ENCODE assay signal across 8 mouse cellular contexts in genomic region chr6:11926082-11926595, GRCm38 (mm10). TPM values are rescaled to one million over a fixed set of nuclear protein-coding genes. Genes with fewer than 3 reads are reported as not detected.
DNase-seq lines count a peak whose midpoint lies in the region; ATAC-seq lines count a peak whose summit lies in the region.

No protein-coding gene starts in this region.

- H3K27ac ChIP-seq in embryonic facial prominence, embryonic 12.5 days: peak overlapping the region; percentile 99
- peak overlapping the region; percentile 91 for H3K27ac ChIP-seq in heart, embryonic 15.5 days

- H3K36me3 ChIP-seq in embryonic facial prominence, embryonic 12.5 days: peaks cover 5% of the 10 kb centered on the region; the same call in 1 of the 2 replicates
- H3K36me3 ChIP-seq in heart, embryonic 15.5 days: 0 out of 2 replicates have a peak, but pooled peaks cover 8% of the 10 kb centered on the region

- peak; percentile 68 for ATAC-seq in embryonic facial prominence, embryonic 12.5 days (ENCODE audit: insufficient number of reproducible peaks, insufficient read depth, low FRiP score, low TSS enrichment)
- peak; percentile 65 for ATAC-seq in heart, embryonic 15.5 days (replicated peaks; ENCODE audit: insufficient number of reproducible peaks, insufficient read depth, low FRiP score, low read depth)

- H3K9ac ChIP-seq in embryonic facial prominence, embryonic 12.5 days: peak overlapping the region; percentile 95
- peak overlapping the region; percentile 84 for H3K9ac ChIP-seq in heart, embryonic 15.5 days

- H3K4me2 ChIP-seq in embryonic facial prominence, embryonic 12.5 days (replicated peaks): peak overlapping the region; percentile 59
- H3K4me2 ChIP-seq in heart, embryonic 15.5 days: peak overlapping the region; percentile 72

- under 1% methylated on average over 34 of the region's 40 CpGs for WGBS in embryonic facial prominence, embryonic 12.5 days
- under 1% methylated on average over 40 of the region's 40 CpGs for WGBS in heart, embryonic 15.5 days

- peak overlapping the region; percentile 84 for H3K4me3 ChIP-seq in embryonic facial prominence, embryonic 12.5 days
- peak overlapping the region; percentile 77 for H3K4me3 ChIP-seq in heart, embryonic 15.5 days

- peak; percentile 47 for DNase-seq in CD4-positive, CD25-positive, alpha-beta regulatory T cell, adult 2 months (ENCODE audit: low read depth, low spot score)
- DNase-seq in adipocyte (ENCODE audit: low spot score): peak; percentile 49
- peak; percentile 59 to 67 for DNase-seq in layer of hippocampus, postnatal 10 days (ENCODE audit: low spot score in 2 of 2)
- peak; percentile 16 for DNase-seq in lung, postnatal 36 days
- peak; percentile 39 for DNase-seq in right cerebral cortex, adult 18-20 months
- peak; percentile 69 for DNase-seq in yolk sac, embryonic 10.5 days (ENCODE audit: low spot score)

- no peaks in the 10 kb centered on the region for H3K27me3 ChIP-seq in embryonic facial prominence, embryonic 12.5 days
- no peaks in the 10 kb centered on the region for H3K27me3 ChIP-seq in heart, embryonic 15.5 days

- H3K9me3 ChIP-seq in embryonic facial prominence, embryonic 12.5 days: no peaks in the 10 kb centered on the region
- H3K9me3 ChIP-seq in heart, embryonic 15.5 days (replicated peaks): no peaks in the 10 kb centered on the region

- H3K4me1 ChIP-seq in embryonic facial prominence, embryonic 12.5 days: peaks cover 15% of the 10 kb centered on the region
- H3K4me1 ChIP-seq in heart, embryonic 15.5 days (replicated peaks): peaks cover 21% of the 10 kb centered on the region

RNA-seq across cellular contexts. Expression of gene Phf14, which starts 18.5 kb away (rescaled TPM):
- 107 and 110 TPM in 2 replicates for polyA plus RNA-seq in embryonic facial prominence, embryonic 12.5 days (2016; fragmentation: Nextera tagmentation; extraction: Ambion mirVana)
- 35.2 and 39.1 TPM in 2 replicates for polyA plus RNA-seq in heart, embryonic 15.5 days (2015; fragmentation: Nextera tagmentation; extraction: Ambion mirVana)
- 100 to 1,000 TPM; 150 to 158 TPM for total RNA-seq in layer of hippocampus, postnatal 10 days (2021)

RNA-seq across cellular contexts. Expression of gene Ndufa4, which starts 18.8 kb away (rescaled TPM):
- polyA plus RNA-seq in embryonic facial prominence, embryonic 12.5 days (2016; fragmentation: Nextera tagmentation; extraction: Ambion mirVana): 747 and 781 TPM in 2 replicates
- 1,340 and 1,764 TPM in 2 replicates for polyA plus RNA-seq in heart, embryonic 15.5 days (2015; fragmentation: Nextera tagmentation; extraction: Ambion mirVana)
- 100 to 1,000 TPM; 785 to 815 TPM for total RNA-seq in layer of hippocampus, postnatal 10 days (2021)

Comparison
In these comparisons a context has a peak if more than half of its experiments do, and no peak if none do; other contexts are left out.
1. Peak in every context shown above with its lines: DNase-seq, ATAC-seq, H3K4me3 ChIP-seq and H3K27ac ChIP-seq.
2. DNase-seq: peak in every context shown above with its lines; median percentile 69 in yolk sac, embryonic 10.5 days; 63 in layer of hippocampus, postnatal 10 days; 49 in adipocyte; 47 in CD4-positive, CD25-positive, alpha-beta regulatory T cell, adult 2 months; 39 in right cerebral cortex, adult 18-20 months; 16 in lung, postnatal 36 days.